Mouse (Mus musculus) forebrain, embryonic 16.5 days (tissue): ENCODE measurements at regions not wholly inside any gene's neighbourhood (a gene's known extent, or its start where the extent isn't known, plus 50 kb on each side); places are given as distances from the start of the nearest gene placed in this dataset.

Experiments
- ATAC-seq: fragments of 200-750 bp; cut with Nextera tagmentation; 2 replicates; pipeline ENCODE4 v1.8.0; 2017; ENCODE audit warnings: mild to moderate bottlenecking, moderate library complexity
- H3K27ac ChIP-seq: fragments of 300-500 bp; sonication (generic); 2 replicates; pipeline ENCODE4 v1.5.1; 2014; ENCODE audit warnings: low read length, control low read depth
- H3K27me3 ChIP-seq: fragments of 300-500 bp; sonication (generic); replicated peaks from 2 replicates; pipeline ENCODE4 v1.6.1; 2014; ENCODE audit warnings: low read length; ENCODE audit not compliant: control insufficient read depth, insufficient read depth
- H3K36me3 ChIP-seq: fragments of 300-500 bp; sonication (generic); 2 replicates; pipeline ENCODE4 v1.6.1; 2014; ENCODE audit not compliant: control insufficient read depth, insufficient read depth
- H3K4me1 ChIP-seq: fragments of 300-500 bp; sonication (generic); replicated peaks from 2 replicates; pipeline ENCODE4 v1.6.1; 2014; ENCODE audit warnings: low read length; ENCODE audit not compliant: control insufficient read depth, insufficient read depth
- H3K4me2 ChIP-seq: fragments of 300-500 bp; sonication (generic); 2 replicates; pipeline ENCODE4 v1.6.1; 2014; ENCODE audit warnings: mild to moderate bottlenecking, low read length, control low read depth
- H3K4me3 ChIP-seq: fragments of 300-500 bp; sonication (generic); replicated peaks from 2 replicates; pipeline ENCODE4 v1.5.1; 2014; ENCODE audit warnings: mild to moderate bottlenecking, low read length, control low read depth
- H3K9ac ChIP-seq: fragments of 300-500 bp; sonication (generic); replicated peaks from 2 replicates; pipeline ENCODE4 v1.6.1; 2014; ENCODE audit warnings: low read depth, low read length, control low read depth
- H3K9me3 ChIP-seq: fragments of 300-500 bp; sonication (generic); 2 replicates; pipeline ENCODE4 v1.6.1; 2016; ENCODE audit warnings: low read length; ENCODE audit not compliant: control insufficient read depth
- WGBS: fragments of 180-500 bp; shearing (Covaris S2); extraction: QIAGEN DNeasy Blood & Tissue Kit; methylation state at CpG from one replicate; pipeline ENCODE4 v1.1.7; 2014; 5-methylcytosine and 5-hydroxymethylcytosine counted together

- H3K4me2 ChIP-seq, result no peak overlapping the region
- no peak overlapping the region for H3K4me3 ChIP-seq
- no peaks in the 10 kb centered on the region for H3K27me3 ChIP-seq
- ATAC-seq, result no peak
- H3K4me1 ChIP-seq, result no peaks in the 10 kb centered on the region
- no peaks in the 10 kb centered on the region for H3K36me3 ChIP-seq
- H3K27ac ChIP-seq, result no peak overlapping the region
- H3K9ac ChIP-seq, result no peak overlapping the region
- WGBS, result 67% methylated on average over 6 of the region's 6 CpGs
- no peaks in the 10 kb centered on the region for H3K9me3 ChIP-seq
Measured at GRCm38 (mm10) chr4:105427581-105427980, 270.4 kb downstream of the Plpp3 start.

- 90% methylated on average over 6 of the region's 6 CpGs for WGBS
- Histone ChIP-seq H3K4me1 (no peaks in the 10 kb centered on the region), H3K36me3 (no peaks in the 10 kb centered on the region), H3K27me3 (no peaks in the 10 kb centered on the region), H3K4me2 (no peak overlapping the region), H3K9ac (no peak overlapping the region), H3K27ac (no peak overlapping the region), H3K9me3 (no peaks in the 10 kb centered on the region), H3K4me3 (no peak overlapping the region)
- no peak for ATAC-seq
Measured at GRCm38 (mm10) chr4:105429381-105430100, 272.4 kb downstream of the Plpp3 start.

DNA sequence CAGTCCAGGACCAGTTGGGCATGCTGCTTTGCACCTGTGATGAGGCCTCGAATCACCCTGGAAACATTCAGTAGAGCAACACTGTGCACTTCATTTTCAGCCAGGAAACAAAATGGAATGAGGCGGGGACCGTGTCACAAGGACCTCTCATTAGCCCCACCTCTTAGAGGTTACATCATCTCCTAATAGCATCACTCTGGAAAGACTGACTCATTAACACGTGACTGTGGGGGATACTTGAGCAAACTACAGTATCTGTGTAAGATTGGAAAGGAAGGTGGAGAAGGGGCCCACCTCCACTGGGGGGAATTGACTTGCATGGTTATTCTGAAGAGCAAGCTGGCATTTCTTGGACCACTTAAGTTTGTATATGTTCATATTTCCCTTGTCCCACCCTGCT is 275.3 kb downstream of the Plpp3 start:
- no peak overlapping the region for H3K9ac ChIP-seq
- no peaks in the 10 kb centered on the region for H3K36me3 ChIP-seq
- no peak overlapping the region for H3K27ac ChIP-seq
- WGBS, result 81% methylated on average over 4 of the region's 4 CpGs
- H3K4me2 ChIP-seq, result no peak overlapping the region
- no peaks in the 10 kb centered on the region for H3K27me3 ChIP-seq
- H3K4me1 ChIP-seq, result no peaks in the 10 kb centered on the region
- no peak for ATAC-seq
- no peak overlapping the region for H3K4me3 ChIP-seq
- no peaks in the 10 kb centered on the region for H3K9me3 ChIP-seq

GRCm38 (mm10) chr4:105437141-105437540 is 280.0 kb downstream of the Plpp3 start:
- Histone ChIP-seq H3K36me3 (no peaks in the 10 kb centered on the region), H3K4me1 (no peaks in the 10 kb centered on the region), H3K27me3 (no peaks in the 10 kb centered on the region), H3K9ac (no peak overlapping the region), H3K4me3 (no peak overlapping the region), H3K9me3 (no peaks in the 10 kb centered on the region), H3K27ac (no peak overlapping the region), H3K4me2 (no peak overlapping the region)
- ATAC-seq, result no peak
- WGBS, result 51% methylated on average over 5 of the region's 5 CpGs

DNA sequence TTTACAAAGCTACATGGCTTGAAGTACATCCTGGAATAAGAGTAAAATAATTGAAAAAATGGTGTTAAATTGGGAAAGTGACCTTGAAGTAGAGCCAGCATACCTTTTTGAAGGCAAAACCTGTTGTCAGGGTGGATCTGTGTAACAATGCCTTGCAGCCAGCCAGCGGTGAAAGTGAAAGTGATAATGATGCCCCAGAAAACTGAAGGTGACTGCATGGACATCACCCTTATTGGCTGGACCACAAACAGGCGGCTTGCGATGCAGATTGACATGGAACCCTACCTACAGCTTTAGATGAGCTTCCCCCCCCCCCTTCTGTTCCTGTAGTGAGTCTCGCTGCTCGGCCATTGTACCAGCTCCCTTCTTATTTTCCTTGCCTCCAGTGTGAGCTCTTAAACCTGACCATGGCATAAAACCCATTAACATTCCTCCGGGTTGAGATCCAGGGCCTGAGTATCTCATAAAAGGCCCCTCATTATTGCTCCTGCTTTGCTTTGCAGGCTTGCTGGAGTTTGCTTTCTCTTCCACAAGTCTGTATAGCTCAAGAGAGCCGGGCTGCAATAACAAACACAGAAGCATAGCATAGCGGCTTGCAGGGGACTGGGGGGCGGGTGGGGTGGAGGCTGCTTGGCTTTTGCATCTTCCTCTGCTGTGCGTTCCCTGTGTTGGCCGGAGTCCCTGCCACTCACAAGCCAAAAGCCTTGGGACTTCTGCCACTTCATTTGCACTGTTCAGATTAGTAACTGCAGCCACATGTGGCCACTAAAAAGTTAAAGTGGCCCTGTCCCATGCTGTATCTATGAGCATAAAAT is 292.1 kb downstream of the Plpp3 start:
- Histone ChIP-seq H3K27me3 (no peaks in the 10 kb centered on the region), H3K36me3 (no peaks in the 10 kb centered on the region), H3K4me3 (no peak overlapping the region), H3K4me2 (peak overlapping the region; percentile 31), H3K4me1 (peaks cover 7% of the 10 kb centered on the region), H3K9me3 (no peaks in the 10 kb centered on the region), H3K9ac (0 out of 2 replicates have a peak overlapping the region, but pooled peaks have one; percentile 6), H3K27ac (no peak overlapping the region)
- peak; percentile 66 for ATAC-seq
- WGBS, result 15% methylated on average over 11 of the region's 11 CpGs

DNA sequence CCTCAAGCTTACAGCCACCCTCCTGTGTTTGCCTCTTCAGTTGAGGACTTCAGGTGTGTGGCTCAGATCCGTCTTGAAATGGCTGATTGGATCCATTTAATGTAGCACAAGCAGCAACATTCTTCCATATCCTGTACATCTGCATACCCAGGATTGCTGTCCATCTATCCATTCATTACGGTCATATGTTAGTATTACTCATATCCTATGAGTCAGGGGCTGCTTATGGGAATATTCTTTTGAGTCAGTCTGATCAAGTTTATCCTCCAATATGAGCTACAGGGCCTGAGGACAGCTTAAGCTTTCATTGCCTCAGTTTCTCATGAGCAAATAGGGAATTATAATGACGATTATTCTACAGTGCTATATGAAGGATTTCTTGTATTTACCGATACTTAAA is 293.7 kb downstream of the Plpp3 start:
- no peaks in the 10 kb centered on the region for H3K27me3 ChIP-seq
- H3K9ac ChIP-seq, result no peak overlapping the region
- peaks cover 7% of the 10 kb centered on the region for H3K4me1 ChIP-seq
- no peak overlapping the region for H3K4me2 ChIP-seq
- ATAC-seq, result no peak
- H3K9me3 ChIP-seq, result no peaks in the 10 kb centered on the region
- WGBS, result 95% methylated on average over 4 of the region's 4 CpGs
- H3K36me3 ChIP-seq, result no peaks in the 10 kb centered on the region
- no peak overlapping the region for H3K27ac ChIP-seq
- H3K4me3 ChIP-seq, result no peak overlapping the region

DNA sequence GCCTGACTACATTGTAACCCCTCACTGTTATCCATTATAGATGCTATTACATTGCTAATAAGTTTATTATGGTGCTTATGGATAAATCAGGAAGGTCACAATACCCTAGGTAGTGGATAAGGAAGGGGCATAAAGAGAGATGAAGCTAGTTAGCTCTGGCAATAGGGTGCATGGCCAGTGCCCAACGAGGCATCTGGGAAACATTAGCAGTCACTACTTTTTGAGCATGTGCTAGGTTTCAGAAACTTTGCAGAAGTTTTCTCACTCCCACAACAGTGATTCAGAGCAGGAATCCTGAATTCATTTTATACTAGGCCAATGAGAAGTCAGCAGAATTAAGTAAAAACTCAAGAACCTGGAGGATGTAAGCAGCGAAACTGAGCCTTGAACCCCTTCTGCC is 294.7 kb downstream of the Plpp3 start:
- no peaks in the 10 kb centered on the region for H3K9me3 ChIP-seq
- H3K27me3 ChIP-seq, result no peaks in the 10 kb centered on the region
- no peak overlapping the region for H3K4me2 ChIP-seq
- H3K27ac ChIP-seq, result no peak overlapping the region
- no peak for ATAC-seq
- peaks cover 7% of the 10 kb centered on the region for H3K4me1 ChIP-seq
- WGBS, result 91% methylated on average over 2 of the region's 2 CpGs
- H3K9ac ChIP-seq, result no peak overlapping the region
- no peak overlapping the region for H3K4me3 ChIP-seq
- no peaks in the 10 kb centered on the region for H3K36me3 ChIP-seq

DNA sequence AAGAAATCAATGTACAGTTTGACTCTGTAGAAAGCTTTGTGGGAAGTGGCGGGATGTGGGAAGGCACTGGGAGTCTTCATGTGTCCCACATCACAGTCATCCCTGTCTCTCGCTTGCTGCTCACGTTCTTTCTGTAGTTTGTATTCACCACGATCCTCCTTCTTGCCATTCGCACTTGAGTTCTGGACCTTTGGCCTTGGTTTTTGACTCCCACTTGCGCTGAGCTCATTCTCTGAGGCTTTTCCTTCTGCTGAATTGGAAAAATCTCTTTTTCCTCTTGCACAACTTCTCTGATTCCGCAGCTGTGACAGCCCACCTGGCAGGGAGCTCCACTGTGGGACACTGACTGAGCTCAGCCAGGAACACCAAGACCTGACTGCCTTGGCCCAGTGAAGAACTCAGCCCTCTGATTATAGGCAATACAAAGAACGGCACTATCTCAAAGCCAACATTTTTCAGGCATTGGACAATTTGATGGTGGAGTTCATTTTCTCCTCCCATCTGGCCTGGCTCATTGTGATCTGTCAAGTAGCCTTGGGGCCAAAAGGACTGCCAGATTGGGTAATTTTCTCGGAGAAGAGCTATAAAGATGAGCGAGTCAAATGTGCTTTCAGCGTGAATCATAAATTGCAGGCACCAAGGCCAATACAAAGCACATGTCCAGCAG is 299.9 kb downstream of the Plpp3 start:
- no peaks in the 10 kb centered on the region for H3K4me1 ChIP-seq

GRCm38 (mm10) chr4:105459991-105460688 is 303.0 kb downstream of the Plpp3 start:
- Histone ChIP-seq H3K9ac (no peak overlapping the region), H3K9me3 (no peaks in the 10 kb centered on the region), H3K27ac (no peak overlapping the region), H3K4me2 (no peak overlapping the region), H3K36me3 (no peaks in the 10 kb centered on the region), H3K27me3 (no peaks in the 10 kb centered on the region), H3K4me1 (no peaks in the 10 kb centered on the region), H3K4me3 (no peak overlapping the region)
- 85% methylated on average over 3 of the region's 3 CpGs for WGBS
- ATAC-seq, result no peak

More for the DNA sequence above, 299.9 kb downstream of the Plpp3 start:
- no peak overlapping the region for H3K27ac ChIP-seq
- H3K36me3 ChIP-seq, result no peaks in the 10 kb centered on the region
- H3K9ac ChIP-seq, result no peak overlapping the region
- no peak overlapping the region for H3K4me2 ChIP-seq
- H3K4me3 ChIP-seq, result no peak overlapping the region
- 79% methylated on average over 11 of the region's 11 CpGs for WGBS
- no peak for ATAC-seq
- H3K27me3 ChIP-seq, result no peaks in the 10 kb centered on the region
- no peaks in the 10 kb centered on the region for H3K9me3 ChIP-seq
